Mouse (Mus musculus): ENCODE data around the gene Lrrc8c. TPM values are rescaled to one million over a fixed set of nuclear protein-coding genes. Genes with fewer than 3 reads are reported as not detected.

The Lrrc8c gene
- polyA plus RNA-seq, 1 experiment, result 69.4 TPM

DNA sequence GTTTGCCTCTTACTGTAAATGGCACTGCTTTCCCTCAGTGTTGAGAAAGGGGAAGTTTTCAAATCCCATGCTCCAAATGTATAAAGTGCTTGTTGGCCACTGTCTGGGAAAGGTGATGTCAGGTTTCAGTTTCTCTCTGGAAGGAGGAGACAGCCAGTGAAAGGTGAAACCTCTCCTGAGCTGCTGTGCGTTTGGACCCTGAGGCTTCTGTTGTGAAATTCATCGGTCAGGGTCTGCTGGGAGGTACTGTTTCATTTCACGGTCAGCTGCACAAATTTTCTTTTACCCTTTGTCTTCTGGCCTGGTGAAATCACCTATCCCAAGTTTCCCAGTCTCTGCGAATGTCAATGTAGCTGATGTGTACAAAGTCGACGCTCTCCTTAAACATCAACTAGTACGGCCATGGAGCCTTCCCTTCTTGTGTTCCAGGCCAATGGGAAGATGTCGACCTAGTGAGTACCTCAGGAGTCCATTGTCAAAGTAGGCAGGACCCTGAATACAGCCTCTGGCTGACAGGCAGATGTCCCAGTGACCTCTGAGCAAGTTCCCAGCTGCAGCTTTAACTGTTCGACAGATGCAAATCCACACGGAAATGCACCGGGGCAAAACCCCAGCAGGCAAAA is 18.0 kb downstream of the Lrrc8c start:
- no peak overlapping the region for H3K4me3 ChIP-seq (ENCODE audit: control insufficient read depth, insufficient read depth, low read length)
- H3K27ac ChIP-seq (ENCODE audit: control insufficient read depth, insufficient read depth, low read length), result no peak overlapping the region
- no peaks in the 10 kb centered on the region for H3K27me3 ChIP-seq (ENCODE audit: control insufficient read depth, insufficient read depth, low read length)
- H3K4me1 ChIP-seq (replicated peaks; ENCODE audit: control insufficient read depth, insufficient read depth, low read length), result no peaks in the 10 kb centered on the region
- H3K36me3 ChIP-seq (ENCODE audit: control insufficient read depth, insufficient read depth, low read length), result no peaks in the 10 kb centered on the region; the same call in 1 of the 2 replicates
- WGBS, result 95% methylated on average over 11 of the region's 11 CpGs
- TF ChIP-seq POLR2A (IDR thresholded peaks at IDR 0.05; ENCODE audit: control insufficient read depth, extremely low read depth, insufficient read depth, low read length, poor library complexity), result no peak
- no peak for TF ChIP-seq CTCF (IDR thresholded peaks at IDR 0.05; ENCODE audit: borderline replicate concordance, control insufficient read depth, extremely low read depth, insufficient read depth, low read length, poor library complexity)
- DNase-seq, result no peak

DNA sequence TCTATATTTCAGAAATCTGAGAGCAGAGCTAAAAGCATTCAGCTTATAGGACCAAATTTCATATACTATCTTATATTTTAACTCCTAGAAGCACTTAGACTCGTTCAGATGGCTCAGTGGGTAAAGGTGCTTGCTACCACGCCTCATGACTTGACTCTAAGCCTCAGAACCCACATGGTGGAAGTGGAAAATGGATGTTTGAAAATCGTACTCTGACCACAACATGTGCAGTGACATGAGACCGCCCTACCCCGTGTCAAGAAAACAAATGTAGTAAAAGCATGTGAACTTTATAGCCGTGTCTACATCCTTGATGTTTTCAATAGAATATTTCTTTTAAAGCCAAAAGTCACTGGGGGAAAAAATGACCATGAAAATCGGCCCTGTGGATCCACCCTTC is 21.9 kb downstream of the Lrrc8c start:
- no peak for DNase-seq
- WGBS, result 42% methylated on average over 7 of the region's 7 CpGs

DNA sequence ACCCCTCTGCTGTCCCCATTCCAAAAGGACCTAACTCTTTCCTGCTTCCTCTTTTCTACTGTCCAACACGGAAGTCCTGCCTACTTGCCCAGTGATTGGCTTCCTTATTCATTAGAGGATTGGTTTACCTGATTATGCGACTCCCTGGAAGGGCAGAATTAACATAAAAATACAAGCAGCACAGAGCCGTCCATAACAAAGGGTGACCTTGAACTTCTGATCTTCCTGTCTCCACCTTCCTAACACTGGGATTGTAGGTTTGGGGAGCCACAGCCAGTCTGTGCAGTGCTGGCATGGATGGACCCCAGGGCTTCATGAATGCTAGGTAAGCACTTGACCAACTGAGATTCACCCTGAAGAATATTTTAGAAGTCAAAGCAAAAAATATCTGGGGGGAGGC is 25.9 kb downstream of the Lrrc8c start:
- peaks cover 25% of the 10 kb centered on the region for H3K36me3 ChIP-seq (ENCODE audit: control insufficient read depth, insufficient read depth, low read length)
- no peak overlapping the region for H3K4me3 ChIP-seq (ENCODE audit: control insufficient read depth, insufficient read depth, low read length)
- no peak overlapping the region for H3K27ac ChIP-seq (ENCODE audit: control insufficient read depth, insufficient read depth, low read length)
- WGBS, result 86% methylated on average over 3 of the region's 3 CpGs
- TF ChIP-seq POLR2A (IDR thresholded peaks at IDR 0.05; ENCODE audit: control insufficient read depth, extremely low read depth, insufficient read depth, low read length, poor library complexity) (no peak), CTCF (IDR thresholded peaks at IDR 0.05; ENCODE audit: borderline replicate concordance, control insufficient read depth, extremely low read depth, insufficient read depth, low read length, poor library complexity) (no peak)
- H3K4me1 ChIP-seq (replicated peaks; ENCODE audit: control insufficient read depth, insufficient read depth, low read length), result no peaks in the 10 kb centered on the region
- DNase-seq, result no peak
- no peaks in the 10 kb centered on the region for H3K27me3 ChIP-seq (ENCODE audit: control insufficient read depth, insufficient read depth, low read length)

More for the DNA sequence above, 21.9 kb downstream of the Lrrc8c start:
- Histone ChIP-seq H3K4me3 (ENCODE audit: control insufficient read depth, insufficient read depth, low read length) (no peak overlapping the region), H3K4me1 (replicated peaks; ENCODE audit: control insufficient read depth, insufficient read depth, low read length) (no peaks in the 10 kb centered on the region), H3K27ac (ENCODE audit: control insufficient read depth, insufficient read depth, low read length) (no peak overlapping the region), H3K36me3 (ENCODE audit: control insufficient read depth, insufficient read depth, low read length) (peaks cover 23% of the 10 kb centered on the region), H3K27me3 (ENCODE audit: control insufficient read depth, insufficient read depth, low read length) (no peaks in the 10 kb centered on the region)
- no peak for TF ChIP-seq CTCF (IDR thresholded peaks at IDR 0.05; ENCODE audit: borderline replicate concordance, control insufficient read depth, extremely low read depth, insufficient read depth, low read length, poor library complexity)
- no peak for TF ChIP-seq POLR2A (IDR thresholded peaks at IDR 0.05; ENCODE audit: control insufficient read depth, extremely low read depth, insufficient read depth, low read length, poor library complexity)

DNA sequence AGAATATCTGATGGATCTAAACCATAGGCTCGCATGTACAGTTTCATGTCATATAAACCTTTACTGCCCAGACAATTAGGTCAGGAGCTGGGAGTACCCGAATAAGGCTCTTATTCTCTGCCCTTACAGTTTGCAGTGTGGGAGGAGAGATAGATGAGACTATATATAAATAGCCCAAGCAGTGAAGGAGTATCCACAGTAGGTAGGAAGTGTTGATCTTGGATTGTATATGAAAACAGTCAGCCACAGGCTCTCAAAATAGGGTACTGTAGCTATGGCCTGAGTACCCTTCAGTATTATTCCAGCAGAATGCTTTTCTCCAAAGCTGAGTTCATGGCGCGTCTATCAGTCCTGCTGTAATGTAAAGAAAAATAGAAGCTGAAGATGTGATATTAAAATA is 27.9 kb downstream of the Lrrc8c start:
- DNase-seq, result no peak
- Histone ChIP-seq H3K27me3 (ENCODE audit: control insufficient read depth, insufficient read depth, low read length) (no peaks in the 10 kb centered on the region), H3K4me3 (ENCODE audit: control insufficient read depth, insufficient read depth, low read length) (no peak overlapping the region), H3K27ac (ENCODE audit: control insufficient read depth, insufficient read depth, low read length) (no peak overlapping the region), H3K4me1 (replicated peaks; ENCODE audit: control insufficient read depth, insufficient read depth, low read length) (no peaks in the 10 kb centered on the region), H3K36me3 (ENCODE audit: control insufficient read depth, insufficient read depth, low read length) (peaks cover 26% of the 10 kb centered on the region)
- no peak for TF ChIP-seq CTCF (IDR thresholded peaks at IDR 0.05; ENCODE audit: borderline replicate concordance, control insufficient read depth, extremely low read depth, insufficient read depth, low read length, poor library complexity)
- no peak for TF ChIP-seq POLR2A (IDR thresholded peaks at IDR 0.05; ENCODE audit: control insufficient read depth, extremely low read depth, insufficient read depth, low read length, poor library complexity)
- WGBS, result over 99% methylated on average over 4 of the region's 4 CpGs

DNA sequence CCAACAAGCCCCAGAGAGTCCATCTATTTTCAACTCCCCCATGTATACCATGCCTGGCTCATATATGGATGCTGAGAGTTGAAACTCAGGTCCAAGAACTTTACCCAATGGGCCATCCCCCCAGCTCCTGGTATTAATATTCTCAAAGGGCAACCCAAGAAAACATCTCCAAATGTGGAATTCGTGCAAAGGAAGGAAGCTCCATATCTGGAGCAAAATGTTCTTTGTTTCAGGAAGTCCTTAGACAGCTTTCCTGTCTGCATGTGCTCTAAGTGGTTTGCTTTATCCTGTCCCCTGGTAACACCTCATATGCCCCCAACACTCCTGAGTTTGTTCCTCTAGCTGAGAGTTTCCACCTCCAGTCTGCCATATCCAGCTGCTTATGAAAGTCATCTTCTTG is 32.6 kb downstream of the Lrrc8c start:
- H3K36me3 ChIP-seq (ENCODE audit: control insufficient read depth, insufficient read depth, low read length), result peaks cover 10% of the 10 kb centered on the region; the same call in 1 of the 2 replicates
- H3K4me1 ChIP-seq (replicated peaks; ENCODE audit: control insufficient read depth, insufficient read depth, low read length), result no peaks in the 10 kb centered on the region
- TF ChIP-seq CTCF (IDR thresholded peaks at IDR 0.05; ENCODE audit: borderline replicate concordance, control insufficient read depth, extremely low read depth, insufficient read depth, low read length, poor library complexity) (no peak), POLR2A (IDR thresholded peaks at IDR 0.05; ENCODE audit: control insufficient read depth, extremely low read depth, insufficient read depth, low read length, poor library complexity) (no peak)
- 31% methylated on average over 1 of the region's 1 CpGs for WGBS
- no peak overlapping the region for H3K4me3 ChIP-seq (ENCODE audit: control insufficient read depth, insufficient read depth, low read length)
- no peak overlapping the region for H3K27ac ChIP-seq (ENCODE audit: control insufficient read depth, insufficient read depth, low read length)
- no peak for DNase-seq
- no peaks in the 10 kb centered on the region for H3K27me3 ChIP-seq (ENCODE audit: control insufficient read depth, insufficient read depth, low read length)

DNA sequence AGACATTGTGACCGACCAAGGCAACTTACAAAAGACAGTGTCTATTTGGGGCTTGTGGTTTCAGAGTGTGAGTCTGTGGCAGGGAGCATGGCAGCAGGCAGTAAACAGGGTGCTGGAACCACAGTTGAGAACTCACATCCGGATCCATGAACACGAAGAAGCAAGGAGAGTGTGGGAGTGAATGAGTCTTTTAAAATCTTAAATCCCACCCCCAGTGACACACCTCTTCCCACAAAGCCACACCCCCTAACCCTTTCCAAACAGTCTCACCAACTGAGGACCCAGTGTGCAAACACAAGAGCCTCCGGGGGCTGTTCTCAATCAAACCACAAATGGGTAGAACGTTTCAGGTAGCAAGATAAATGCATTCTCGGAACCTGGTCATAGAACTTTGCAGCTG is 37.1 kb downstream of the Lrrc8c start:
- Histone ChIP-seq H3K27me3 (ENCODE audit: control insufficient read depth, insufficient read depth, low read length) (no peaks in the 10 kb centered on the region), H3K36me3 (ENCODE audit: control insufficient read depth, insufficient read depth, low read length) (peaks cover 14% of the 10 kb centered on the region), H3K4me1 (replicated peaks; ENCODE audit: control insufficient read depth, insufficient read depth, low read length) (no peaks in the 10 kb centered on the region), H3K4me3 (ENCODE audit: control insufficient read depth, insufficient read depth, low read length) (no peak overlapping the region), H3K27ac (ENCODE audit: control insufficient read depth, insufficient read depth, low read length) (no peak overlapping the region)
- no peak for TF ChIP-seq CTCF (IDR thresholded peaks at IDR 0.05; ENCODE audit: borderline replicate concordance, control insufficient read depth, extremely low read depth, insufficient read depth, low read length, poor library complexity)
- TF ChIP-seq POLR2A (IDR thresholded peaks at IDR 0.05; ENCODE audit: control insufficient read depth, extremely low read depth, insufficient read depth, low read length, poor library complexity), result no peak
- no peak for DNase-seq
- whole genome bisulfite sequencing, result 69% methylated on average over 6 of the region's 6 CpGs

DNA sequence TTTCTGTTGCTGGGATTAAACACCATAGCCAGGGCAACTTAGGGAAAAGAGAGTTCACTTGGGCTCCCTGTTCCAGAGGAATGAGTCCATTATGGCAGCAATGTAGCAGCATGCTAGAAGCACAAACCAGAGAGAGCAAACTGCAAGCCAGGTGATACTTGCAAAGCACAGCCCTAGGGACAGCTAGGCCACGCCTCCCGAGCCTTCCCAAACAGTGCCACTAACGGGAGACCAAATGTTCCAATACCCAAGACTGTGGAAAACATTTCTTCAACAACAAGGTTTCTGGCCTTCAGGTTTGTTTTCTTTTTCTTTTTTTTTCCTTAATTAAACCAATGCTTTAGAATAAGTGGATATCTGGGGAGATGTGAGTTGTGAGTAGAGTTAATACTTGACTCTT is 38.2 kb downstream of the Lrrc8c start:
- TF ChIP-seq POLR2A (IDR thresholded peaks at IDR 0.05; ENCODE audit: control insufficient read depth, extremely low read depth, insufficient read depth, low read length, poor library complexity) (no peak), CTCF (IDR thresholded peaks at IDR 0.05; ENCODE audit: borderline replicate concordance, control insufficient read depth, extremely low read depth, insufficient read depth, low read length, poor library complexity) (no peak)
- peaks cover 10% of the 10 kb centered on the region for H3K36me3 ChIP-seq (ENCODE audit: control insufficient read depth, insufficient read depth, low read length)
- no peak overlapping the region for H3K27ac ChIP-seq (ENCODE audit: control insufficient read depth, insufficient read depth, low read length)
- no peak overlapping the region for H3K4me3 ChIP-seq (ENCODE audit: control insufficient read depth, insufficient read depth, low read length)
- 98% methylated on average over 3 of the region's 3 CpGs for WGBS
- H3K27me3 ChIP-seq (ENCODE audit: control insufficient read depth, insufficient read depth, low read length), result no peaks in the 10 kb centered on the region
- DNase-seq, result no peak
- no peaks in the 10 kb centered on the region for H3K4me1 ChIP-seq (replicated peaks; ENCODE audit: control insufficient read depth, insufficient read depth, low read length)

Measured in thymus, adult 2 months (tissue).